20 mouse cellular contexts compared by ENCODE assay signal in genomic region chrX:52310976-52311375, GRCm38 (mm10).
DNase-seq lines count a peak whose midpoint lies in the region; ATAC-seq lines count a peak whose summit lies in the region.
"Had no signal": no experiment of that assay in that cellular context is flagged by ENCODE, and none has a peak within 500 bp of the region (broad histone marks: within the 10 kb centered on the region; RNA-seq: fewer than 3 reads in every experiment).

No protein-coding gene starts in this region.

- DNase-seq in frontal cortex, postnatal 25 days (ENCODE audit: low spot score in 2 of 2), result no peak
- peak; percentile 31 to 32 for DNase-seq in right cerebral cortex, adult 2 months (ENCODE audit: low spot score in 2 of 2)
- no peak for DNase-seq in right cerebral cortex, postnatal 14 days
- DNase-seq in layer of hippocampus, adult 18-20 months (ENCODE audit: low spot score in 2 of 2), result peak; percentile 33 to 83
- DNase-seq in telencephalon, adult 2 months (ENCODE audit: low read depth, low spot score), result peak; percentile 32
- DNase-seq in cerebellum, adult 9-10 months, result no peak
- DNase-seq: cerebellum, adult 11 months; cerebellum, postnatal 25 days; gastrocnemius, postnatal 25 days; heart, adult 2 months; heart, postnatal 36 days; liver, embryonic 13.5 days; lung, embryonic 14.5 days; lung, postnatal 36 days; thymus, postnatal 25 days had no signal

- peak; percentile 44; the same call in 1 of the 2 replicates for ATAC-seq in frontal cortex, adult (ENCODE audit: low TSS enrichment)
- ATAC-seq: hindbrain, embryonic 16.5 days; intestine, postnatal 0 days; midbrain, embryonic 16.5 days; Patski had no signal

Comparison
In these comparisons a context has a peak if more than half of its experiments do, and no peak if none do; other contexts are left out.
1. DNase-seq: peak in right cerebral cortex, adult 2 months (2 of 2), layer of hippocampus, adult 18-20 months (2 of 2) and telencephalon, adult 2 months (single experiment); none in frontal cortex, postnatal 25 days (0 of 2), right cerebral cortex, postnatal 14 days (single experiment) and cerebellum, adult 9-10 months (single experiment).